Mouse (Mus musculus) ES-E14 (cell line): ENCODE data around the gene Cnot10. TPM values are rescaled to one million over a fixed set of nuclear protein-coding genes. Genes with fewer than 3 reads are reported as not detected.
A peak's percentile ranks its signal among the peaks of the same experiment; 100 is the strongest.

Experiments
- DNase-seq: peaks from one replicate; pipeline ENCODE4 v3.0.0-alpha.2; 2013; ENCODE audit warnings: low read depth, low spot score
- H3K27ac ChIP-seq: 2 replicates; pipeline ENCODE4 v1.5.1; 2012; ENCODE audit warnings: low read depth, mild to moderate bottlenecking, low read length, moderate library complexity, mixed read lengths; ENCODE audit not compliant: poor library complexity, insufficient read depth, severe bottlenecking
- H3K36me3 ChIP-seq: 2 replicates; pipeline ENCODE4 v1.6.1; 2012; ENCODE audit warnings: mild to moderate bottlenecking, low read length, moderate library complexity, mixed read lengths; ENCODE audit not compliant: control insufficient read depth, poor library complexity, insufficient read depth, severe bottlenecking
- H3K4me1 ChIP-seq, 2 experiments: fragments of 150-350 bp in 1 of 2; sonication (generic) in 1 of 2; 2 replicates each; pipeline ENCODE4 v1.6.1; 2012; ENCODE audit warnings: low read length in 2 of 2, mild to moderate bottlenecking in 1 of 2, mixed read lengths in 1 of 2; ENCODE audit not compliant: control insufficient read depth in 2 of 2, insufficient read depth in 2 of 2, poor library complexity in 1 of 2
- H3K4me3 ChIP-seq, 2 experiments: fragments of 150-350 bp in 1 of 2; sonication (generic) in 1 of 2; 2 replicates each; pipeline ENCODE4 v1.5.1; 2012; ENCODE audit warnings: low read length in 2 of 2, low read depth in 1 of 2, mild to moderate bottlenecking in 1 of 2, mixed read lengths in 1 of 2; ENCODE audit not compliant: insufficient read depth in 1 of 2, poor library complexity in 1 of 2, severe bottlenecking in 1 of 2
- H3K9ac ChIP-seq: 2 replicates; pipeline ENCODE4 v1.6.1; 2012; ENCODE audit warnings: low read depth, mild to moderate bottlenecking, low read length, mixed read lengths; ENCODE audit not compliant: poor library complexity, insufficient read depth, severe bottlenecking
- H3K9me3 ChIP-seq: fragments of 150-350 bp; sonication (generic); 2 replicates; pipeline ENCODE4 v1.6.1; 2012; ENCODE audit warnings: low read depth, mild to moderate bottlenecking, low read length; ENCODE audit not compliant: control insufficient read depth, insufficient read depth
- CHD2 ChIP-seq: IDR thresholded peaks from 2 replicates; pipeline ENCODE4 v1.6.1; 2014; ENCODE audit warnings: mild to moderate bottlenecking, low read depth, low read length, inconsistent platforms
- HCFC1 ChIP-seq: IDR thresholded peaks from 2 replicates; pipeline ENCODE4 v1.6.1; 2012; ENCODE audit warnings: low read length, inconsistent platforms, borderline replicate concordance; ENCODE audit not compliant: insufficient read depth
- MAFK ChIP-seq: IDR thresholded peaks from 2 replicates; pipeline ENCODE4 v1.6.1; 2014; ENCODE audit warnings: mild to moderate bottlenecking, low read depth, low read length, inconsistent platforms; ENCODE audit not compliant: insufficient read depth
- ZC3H11A ChIP-seq: IDR thresholded peaks from 2 replicates; pipeline ENCODE4 v1.6.1; 2012; ENCODE audit warnings: low read depth, mild to moderate bottlenecking, inconsistent platforms, low read length, borderline replicate concordance
- ZNF384 ChIP-seq: IDR thresholded peaks from 2 replicates; pipeline ENCODE4 v1.6.1; 2012; ENCODE audit warnings: low read depth, low read length, inconsistent platforms
- in situ Hi-C, 2 experiments: fragments of 600-800 bp; cut with MboI; formaldehyde crosslinking; loops; one replicate each; pipeline ENCODE4 v1.15.1; 2025; ENCODE audit warnings: low sequenced_read_pairs in 2 of 2, inconsistent platforms in 1 of 2; ENCODE audit not compliant: unreplicated experiment in 2 of 2
- total RNA-seq: library from RNA; depleted of rRNA; stranded (reverse); fragments of 300-350 nt; gene quantifications from 2 replicates; pipeline ENCODE4 v1.2.3, GENCODE M21; 2012

Cnot10 gene
- total RNA-seq, 1 experiment, result 73.0 TPM

- in situ Hi-C loops, result no loop called here
- DNase-seq, result no peak
- Histone ChIP-seq H3K4me3 (peak overlapping the region; percentile 25 to 60), H3K27ac (no peak overlapping the region), H3K4me1 (peaks cover 0 to 15% of the 10 kb centered on the region in 2 experiments; a peak in 2 of 4 replicates), H3K36me3 (peaks cover 41% of the 10 kb centered on the region), H3K9ac (peak overlapping the region; percentile 6; the same call in 1 of the 2 replicates), H3K9me3 (no peaks in the 10 kb centered on the region)
- TF ChIP-seq HCFC1, result no peak
Measured at GRCm38 (mm10) chr9:114613026-114613425, 27.0 kb downstream of the Cnot10 start.

- peaks cover 41% of the 10 kb centered on the region for H3K36me3 ChIP-seq
- no peak for DNase-seq
- TF ChIP-seq ZC3H11A, result no peak
- TF ChIP-seq MAFK, result no peak
- TF ChIP-seq CHD2, result 0 out of 2 replicates have a peak, but pooled peaks have one; percentile 52
- no peak for TF ChIP-seq ZNF384
- H3K27ac ChIP-seq, result no peak overlapping the region
- H3K9me3 ChIP-seq, result no peaks in the 10 kb centered on the region
- peaks cover 0 to 15% of the 10 kb centered on the region in 2 experiments; a peak in 2 of 4 replicates for H3K4me1 ChIP-seq
- in situ Hi-C loops, result no loop called here
- H3K9ac ChIP-seq, result peak overlapping the region; percentile 6; the same call in 1 of the 2 replicates
- peak overlapping the region; percentile 25 to 60 for H3K4me3 ChIP-seq
Measured at GRCm38 (mm10) chr9:114612566-114612965, 27.4 kb downstream of the Cnot10 start.

GRCm38 (mm10) chr9:114610266-114610665 is 29.7 kb downstream of the Cnot10 start:
- no peaks in the 10 kb centered on the region for H3K9me3 ChIP-seq
- no peak for TF ChIP-seq ZNF384
- no peak for TF ChIP-seq HCFC1
- in situ Hi-C loops, result no loop called here

GRCm38 (mm10) chr9:114603876-114604540 is 36.0 kb downstream of the Cnot10 start:
- no peak overlapping the region for H3K4me3 ChIP-seq
- TF ChIP-seq MAFK (no peak), HCFC1 (no peak), ZC3H11A (no peak), CHD2 (no peak), ZNF384 (no peak)
- no peak overlapping the region for H3K9ac ChIP-seq
- no peaks in the 10 kb centered on the region for H3K9me3 ChIP-seq
- no peak overlapping the region; the same call in 1 of the 2 replicates for H3K27ac ChIP-seq
- DNase-seq, result no peak
- H3K4me1 ChIP-seq, result peaks cover 0 to 4% of the 10 kb centered on the region in 2 experiments; a peak in 1 of 4 replicates
- H3K36me3 ChIP-seq, result peaks cover 32% of the 10 kb centered on the region
- in situ Hi-C loops, result no loop called here

More at GRCm38 (mm10) chr9:114610266-114610665, 29.7 kb downstream of the Cnot10 start:
- no peak for DNase-seq
- H3K9ac ChIP-seq, result no peak overlapping the region
- peaks cover 0 to 13% of the 10 kb centered on the region in 2 experiments; a peak in 2 of 4 replicates for H3K4me1 ChIP-seq
- no peak overlapping the region for H3K4me3 ChIP-seq
- H3K27ac ChIP-seq, result no peak overlapping the region; the same call in 1 of the 2 replicates
- peaks cover 40% of the 10 kb centered on the region for H3K36me3 ChIP-seq

GRCm38 (mm10) chr9:114601096-114601495 is 38.9 kb downstream of the Cnot10 start:
- DNase-seq, result no peak
- Histone ChIP-seq H3K4me1 (peaks cover 0 to 4% of the 10 kb centered on the region in 2 experiments; a peak in 1 of 4 replicates), H3K9ac (no peak overlapping the region), H3K9me3 (no peaks in the 10 kb centered on the region), H3K4me3 (no peak overlapping the region), H3K36me3 (peaks cover 40% of the 10 kb centered on the region), H3K27ac (no peak overlapping the region)
- in situ Hi-C loops, result no loop called here
- no peak for TF ChIP-seq ZNF384
- no peak for TF ChIP-seq HCFC1
- TF ChIP-seq MAFK, result no peak
- TF ChIP-seq CHD2, result no peak
- no peak for TF ChIP-seq ZC3H11A
